Mouse (Mus musculus) c-Kit-positive CD71-negative TER-119-negative erythroid progenitor cells, embryonic 14.5 days (primary cell): ENCODE results near the gene Prkg2.

Experiments used
- DNase-seq: peaks from one replicate; pipeline ENCODE4 v3.0.0-alpha.2; 2013; ENCODE audit warnings: low read depth

Prkg2 gene

DNA sequence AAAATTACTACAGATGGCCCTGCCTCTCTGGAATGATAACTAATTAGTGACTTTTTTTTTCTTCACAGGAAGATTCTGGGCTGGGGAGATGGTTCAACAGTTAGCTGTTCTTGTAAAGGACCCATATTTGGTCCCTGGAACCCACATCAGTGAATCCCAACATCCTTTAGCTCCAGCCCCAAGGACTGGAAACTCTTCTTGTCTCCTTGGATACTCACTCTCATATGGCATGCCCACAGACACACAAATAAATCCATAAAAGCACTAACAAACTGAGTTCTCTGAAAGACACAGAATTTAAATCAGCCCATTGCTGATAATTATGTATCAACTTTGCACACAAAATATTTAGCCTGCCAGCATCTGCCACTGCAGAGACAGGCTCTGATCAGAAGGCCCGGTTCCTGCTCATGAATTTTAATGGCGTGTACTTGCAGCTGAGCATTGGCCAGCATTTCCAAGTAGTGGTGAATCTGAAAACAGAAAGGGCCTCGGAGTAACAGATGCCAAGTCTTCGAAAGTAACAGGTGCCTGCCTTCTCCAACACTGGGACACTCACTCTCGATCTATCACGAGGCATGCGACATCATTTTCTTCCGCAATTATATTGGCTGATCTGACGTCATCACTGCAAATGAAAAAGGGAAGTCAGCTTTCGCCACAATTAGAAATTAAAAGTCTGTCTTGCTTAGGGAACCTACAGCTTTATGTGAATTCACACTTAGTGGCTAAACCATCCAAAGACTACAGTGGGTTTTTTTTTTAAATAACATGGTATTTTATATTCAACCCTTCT, 61.1 kb downstream of the Prkg2 start:
- peak; percentile 5 for DNase-seq

DNA sequence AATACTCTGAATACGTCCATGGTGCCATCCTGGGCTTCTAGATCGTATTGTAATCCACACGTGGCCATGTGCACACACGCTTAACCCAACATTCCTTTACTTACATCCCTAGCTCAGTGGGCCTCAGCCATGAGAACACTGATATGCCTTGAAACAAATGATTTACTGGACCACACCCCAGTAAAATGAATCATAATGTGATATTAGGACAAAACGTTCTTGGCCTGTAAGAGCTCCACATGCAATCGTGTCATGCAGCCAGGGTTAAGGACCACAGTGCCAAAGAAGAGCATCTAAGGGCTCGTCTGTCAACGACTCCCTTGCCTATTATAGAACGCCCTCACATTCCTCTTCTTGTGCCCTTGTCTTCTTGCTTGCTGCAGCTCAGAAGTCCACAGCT, 70.5 kb downstream of the Prkg2 start:
- no peak for DNase-seq

GRCm38 (mm10) chr5:98965139-98965538, 72.0 kb downstream of the Prkg2 start:
- DNase-seq, result no peak

DNA sequence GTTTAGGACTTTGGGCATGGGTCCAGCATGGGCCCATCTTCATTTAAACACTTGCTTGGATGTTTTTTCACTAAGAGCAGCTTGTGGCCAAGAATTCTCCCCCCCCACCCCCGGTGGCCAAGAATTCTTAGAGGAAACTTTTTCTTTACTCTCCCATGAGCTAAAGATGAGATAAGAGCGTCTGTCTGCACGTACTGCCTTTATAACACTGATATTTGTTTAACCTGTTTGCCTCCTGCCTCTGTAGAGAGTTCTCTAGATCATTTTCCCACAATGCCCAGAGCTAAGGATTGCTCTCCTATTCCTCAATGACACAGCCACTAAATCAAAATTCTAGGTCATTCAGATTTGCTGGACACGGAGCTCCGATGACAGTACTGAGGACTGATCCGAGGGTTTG, 72.8 kb downstream of the Prkg2 start:
- DNase-seq, result no peak

DNA sequence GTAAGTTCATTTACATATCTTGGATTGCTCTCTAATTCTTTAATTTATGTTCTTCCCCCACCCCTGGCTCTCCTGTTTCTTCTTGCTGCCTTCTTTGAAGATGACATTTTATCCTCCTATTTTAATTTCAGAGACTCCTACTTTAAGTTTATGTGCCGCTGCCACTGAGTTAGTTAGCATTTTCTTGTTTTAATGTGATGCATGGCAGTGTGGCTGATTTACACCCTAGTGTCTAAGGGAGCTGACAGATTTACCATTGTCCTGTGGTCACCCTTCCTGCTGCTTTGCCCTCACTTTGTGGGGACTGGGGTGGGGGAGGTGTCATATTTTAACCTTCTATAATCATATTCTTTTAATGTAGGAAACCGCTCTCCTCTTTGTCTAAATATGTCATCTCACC, 74.7 kb downstream of the Prkg2 start:
- DNase-seq, result no peak

DNA sequence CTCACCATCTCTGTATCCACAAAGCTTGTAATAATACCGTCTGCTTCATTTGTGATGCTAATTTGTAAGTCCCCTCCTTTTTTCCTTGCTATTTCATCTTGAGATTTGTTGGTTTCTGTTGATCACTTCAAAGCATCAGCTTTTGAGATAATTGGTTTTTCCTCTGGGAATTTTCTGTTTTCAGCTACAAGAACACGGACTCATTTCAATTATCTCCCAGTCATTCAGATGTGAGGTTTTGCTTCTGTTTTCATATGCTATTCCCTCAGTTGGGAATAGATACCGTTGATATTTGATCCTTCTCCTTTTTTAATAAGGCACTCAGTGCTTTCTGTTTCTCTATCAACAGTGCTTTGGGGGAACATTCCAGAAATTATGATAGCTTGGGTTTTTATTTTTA, 81.6 kb downstream of the Prkg2 start:
- no peak for DNase-seq

- DNase-seq, result no peak
Measured at GRCm38 (mm10) chr5:98953386-98953785, 83.8 kb downstream of the Prkg2 start.

DNA sequence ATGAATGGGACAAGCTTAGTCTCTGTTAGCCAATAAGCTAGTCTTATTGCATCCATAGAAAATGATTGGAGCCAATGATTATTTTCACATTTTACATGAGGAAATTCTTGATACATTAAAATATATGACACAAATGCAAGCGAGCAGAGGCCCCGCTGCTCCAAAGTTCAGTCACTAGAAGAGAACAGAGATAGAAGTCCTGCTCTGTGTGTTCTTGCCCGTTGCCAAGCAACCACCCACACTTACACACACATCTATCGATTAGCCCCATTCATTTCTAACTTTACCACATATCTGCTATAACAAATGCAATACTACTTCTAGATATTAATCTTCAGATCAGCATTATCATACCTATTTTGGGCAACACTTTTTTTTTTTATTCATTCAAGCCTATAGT, 85.6 kb downstream of the Prkg2 start:
- DNase-seq, result no peak

- no peak for DNase-seq
Measured at GRCm38 (mm10) chr5:98950495-98951092, 86.6 kb downstream of the Prkg2 start.

DNA sequence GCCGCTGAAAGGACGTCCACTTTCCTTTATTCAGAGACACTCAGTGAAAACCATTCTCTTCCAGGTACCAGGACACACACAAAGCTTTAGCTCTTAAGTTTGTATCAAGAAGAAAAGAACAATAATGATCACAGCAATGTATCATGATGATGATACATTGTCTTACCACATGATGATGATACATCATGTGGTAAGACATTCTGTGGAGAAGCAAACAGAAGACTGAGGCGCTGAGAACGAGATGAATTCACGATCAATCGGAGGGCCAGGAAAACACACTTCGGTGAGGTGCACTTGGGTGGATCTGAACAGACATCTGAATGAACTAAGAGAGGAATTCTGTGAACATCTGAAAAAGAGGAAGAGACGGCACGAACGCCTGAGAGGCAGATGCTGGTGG, 87.4 kb downstream of the Prkg2 start:
- no peak for DNase-seq

DNA sequence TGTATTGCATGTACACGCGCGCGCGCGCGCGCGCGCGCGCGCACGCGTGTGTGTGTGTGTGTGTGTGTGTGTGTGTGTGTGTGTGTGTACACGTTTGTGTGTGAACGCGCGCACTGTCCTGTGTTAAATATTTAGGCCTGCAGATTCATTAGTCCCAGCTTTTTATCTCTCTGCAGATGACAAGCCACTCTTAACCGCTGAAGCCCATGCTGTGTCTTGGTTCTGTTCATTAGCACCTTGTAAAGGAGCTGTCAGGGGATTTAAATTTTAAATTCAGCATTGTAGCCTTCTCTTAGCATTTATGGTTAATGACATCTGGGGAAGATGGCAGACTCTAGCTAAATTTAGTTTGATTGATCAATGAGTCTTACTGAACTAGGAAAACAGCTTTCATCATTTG, 90.5 kb downstream of the Prkg2 start:
- DNase-seq, result no peak

DNA sequence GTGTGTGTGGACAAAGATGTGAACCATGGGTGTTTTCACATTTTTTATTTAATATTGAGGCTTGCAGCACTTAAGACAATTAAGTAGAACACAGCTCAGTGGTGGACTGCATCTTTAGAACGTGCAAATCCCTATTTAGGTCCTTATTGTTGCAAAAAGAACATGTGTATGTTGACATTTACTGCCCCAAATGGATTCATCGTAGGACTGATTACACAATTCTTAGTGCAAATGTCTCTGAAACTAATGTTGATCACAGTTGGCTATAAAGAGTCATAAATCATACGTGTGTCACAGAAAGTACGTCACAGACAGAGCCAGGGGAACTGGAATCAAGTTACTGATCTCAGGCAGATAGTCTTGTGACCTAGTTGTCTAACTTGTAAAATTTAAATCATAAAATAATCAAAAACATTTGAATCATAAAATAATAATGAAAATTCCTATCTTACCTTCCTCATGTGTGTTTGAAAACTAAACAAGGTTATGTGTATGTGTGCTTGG, 91.0 kb downstream of the Prkg2 start:
- no peak for DNase-seq

- DNase-seq, result no peak
Measured at GRCm38 (mm10) chr5:98943776-98944175, 93.4 kb downstream of the Prkg2 start.

DNA sequence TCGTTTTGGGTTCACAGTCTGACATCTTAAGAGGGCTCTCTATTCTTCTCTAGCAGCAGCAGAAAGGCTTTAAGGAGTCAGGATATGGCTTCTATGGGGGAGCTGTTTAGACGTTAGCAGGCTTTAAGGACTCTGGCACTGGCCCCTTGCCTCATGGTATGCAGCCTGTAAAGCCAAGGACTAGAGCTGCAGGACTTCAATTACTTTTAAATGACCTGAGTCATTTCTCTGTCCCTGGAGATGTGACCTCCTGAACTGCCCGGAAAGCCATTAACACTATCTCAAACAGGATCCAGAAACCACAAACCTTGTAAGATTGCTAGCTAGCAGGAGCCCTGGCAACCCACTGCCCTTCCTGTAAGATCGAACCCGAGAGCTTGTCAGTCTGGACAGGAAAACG, 96.4 kb downstream of the Prkg2 start:
- no peak for DNase-seq

- DNase-seq, result no peak
Measured at GRCm38 (mm10) chr5:98939631-98940208, 97.4 kb downstream of the Prkg2 start.

DNA sequence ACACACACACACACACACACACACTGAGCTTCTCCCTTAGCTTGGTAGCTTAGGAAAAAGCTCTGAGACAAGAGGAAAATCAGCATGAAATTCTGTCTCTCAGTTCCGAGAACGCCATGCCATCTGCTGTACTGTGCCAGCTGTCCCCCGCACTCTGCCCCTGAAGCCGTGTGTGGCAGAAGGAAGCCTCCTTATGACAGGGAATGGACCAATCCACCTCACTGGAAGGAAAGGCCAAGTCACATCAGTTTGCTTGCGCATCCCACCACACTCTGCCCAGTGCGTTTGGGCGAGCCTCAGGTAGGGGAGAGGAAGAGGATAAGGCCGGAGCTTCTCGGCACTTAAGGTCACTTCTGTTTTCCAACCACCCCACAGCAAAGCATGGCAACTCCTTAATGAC, 98.0 kb downstream of the Prkg2 start:
- DNase-seq, result no peak

DNA sequence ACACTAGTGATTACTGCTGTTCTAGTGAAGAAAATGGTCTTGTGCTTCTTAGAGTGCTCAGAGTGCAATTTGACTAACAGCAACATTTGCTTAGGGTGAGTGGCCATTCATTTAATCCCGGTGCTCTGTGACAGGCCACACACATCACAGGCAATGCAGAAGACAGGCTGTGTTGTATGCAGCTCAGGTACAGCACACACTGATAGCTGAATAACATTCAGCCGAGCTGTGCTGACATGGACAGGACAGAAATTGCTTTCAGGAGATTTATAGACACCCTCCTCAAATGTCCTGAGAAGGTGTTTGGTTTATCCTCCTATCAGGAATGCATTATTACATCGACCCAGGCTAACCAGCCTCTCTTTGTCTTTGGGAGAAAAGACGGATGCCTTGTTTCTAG, 99.3 kb downstream of the Prkg2 start:
- no peak for DNase-seq

GRCm38 (mm10) chr5:98936650-98937049, 100.5 kb downstream of the Prkg2 start:
- DNase-seq, result no peak

DNA sequence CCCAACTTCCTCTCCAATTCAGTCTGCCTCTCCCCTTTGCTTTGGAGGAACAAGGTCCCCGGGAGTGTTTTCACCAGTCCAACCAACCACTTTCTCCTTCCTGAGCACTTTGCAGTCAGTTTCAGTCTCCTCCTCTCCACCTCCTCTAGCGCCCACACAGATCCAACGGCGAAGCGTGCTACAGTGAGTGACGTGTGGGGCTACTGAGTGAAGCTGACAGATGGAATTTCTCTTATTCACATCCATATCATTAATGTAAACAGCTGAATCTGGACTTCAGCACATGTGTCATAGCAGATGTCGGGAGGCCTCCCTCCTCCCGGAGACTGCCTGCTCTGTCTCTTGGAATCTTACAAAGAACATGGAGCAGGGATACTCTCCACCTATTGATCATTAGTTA, 101.2 kb downstream of the Prkg2 start:
- DNase-seq, result no peak

DNA sequence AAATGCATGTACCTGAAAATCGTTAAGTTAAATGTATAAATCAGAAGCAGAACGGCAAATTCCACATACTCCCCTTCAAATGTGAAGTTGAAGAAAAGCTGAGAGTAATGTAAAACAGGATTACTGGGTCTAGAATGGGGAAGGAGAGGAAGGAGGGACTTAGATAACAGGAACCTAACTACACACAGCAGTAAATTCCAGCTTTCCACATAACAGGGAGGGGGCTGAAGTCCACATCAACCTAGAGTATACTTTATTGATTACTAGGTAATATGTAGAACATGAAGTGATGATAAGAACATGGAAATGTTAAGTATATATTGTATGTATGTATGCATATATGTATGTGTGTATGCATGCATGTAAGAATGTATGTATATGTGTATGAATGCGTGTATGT, 114.2 kb downstream of the Prkg2 start:
- DNase-seq, result no peak

DNA sequence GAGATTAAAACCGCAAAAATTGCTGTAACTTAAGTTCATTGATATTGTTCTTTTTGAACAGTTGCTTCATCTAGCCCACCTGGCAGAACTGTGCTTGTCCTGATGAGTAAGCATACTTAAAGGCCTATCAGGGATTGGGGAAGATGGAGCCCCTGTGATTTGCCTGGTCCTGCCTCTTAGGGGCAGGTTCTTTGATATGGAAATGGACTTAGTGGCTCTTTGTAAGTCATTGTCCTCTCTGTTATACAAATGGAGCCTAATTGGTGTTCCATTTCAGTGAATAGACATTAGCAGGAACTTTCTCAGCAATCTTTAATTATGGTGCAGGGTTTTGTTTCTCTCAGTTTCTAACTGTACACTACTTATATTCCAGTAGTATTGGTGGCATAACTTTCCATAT, 115.5 kb downstream of the Prkg2 start:
- no peak for DNase-seq

DNA sequence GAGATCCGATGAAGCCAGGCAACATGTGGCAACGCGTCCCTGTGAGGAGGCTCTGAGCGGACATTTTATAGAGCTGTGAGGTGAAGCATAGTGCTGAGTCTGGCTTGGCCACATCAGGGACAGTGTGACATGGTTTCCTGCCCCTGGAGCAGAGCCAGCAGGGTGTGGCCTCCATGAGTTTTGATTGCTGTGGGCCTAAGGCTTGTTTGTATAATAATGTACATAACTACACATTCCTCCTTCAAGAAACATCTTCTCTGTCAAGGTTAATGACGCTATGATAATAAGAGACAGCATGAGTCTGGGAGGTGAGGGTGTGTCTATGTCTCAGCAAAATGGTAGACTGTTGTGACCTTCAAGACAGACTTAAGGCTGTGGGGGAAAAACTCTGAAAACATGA, 118.4 kb downstream of the Prkg2 start:
- DNase-seq, result no peak

- no peak for DNase-seq
Measured at GRCm38 (mm10) chr5:98902339-98902738, 134.8 kb downstream of the Prkg2 start.
